Mouse (Mus musculus): Measurements from ENCODE around the gene Nrip3.

- TF ChIP-seq CTCF (IDR thresholded peaks at IDR 0.05; ENCODE audit: control insufficient read depth, insufficient read depth, low read length) (no peak), POLR2A (IDR thresholded peaks at IDR 0.05; ENCODE audit: borderline replicate concordance, control insufficient read depth, low read depth, low read length) (no peak)
These were observed 49.6 kb upstream of the Nrip3 start for GRCm38 (mm10) chr7:109831376-109831775.
